7 mouse cellular contexts compared by ENCODE assay signal in genomic region chr13:100594041-100594792, GRCm38 (mm10). TPM values are rescaled to one million over a fixed set of nuclear protein-coding genes. Genes with fewer than 3 reads are reported as not detected.
DNase-seq lines count a peak whose midpoint lies in the region; ATAC-seq lines count a peak whose summit lies in the region.

No protein-coding gene starts in this region.

- ATAC-seq in heart, embryonic 12.5 days (ENCODE audit: insufficient number of reproducible peaks, low FRiP score), result peak; percentile 57; the same call in 1 of the 2 replicates
- peak; percentile 52 for ATAC-seq in kidney, embryonic 14.5 days (ENCODE audit: low FRiP score, low TSS enrichment)
- peak; percentile 49 for ATAC-seq in lung, embryonic 16.5 days (ENCODE audit: low read depth)

- 0 out of 2 replicates have a peak, but pooled peaks cover 3% of the 10 kb centered on the region for H3K36me3 ChIP-seq in heart, embryonic 12.5 days
- H3K36me3 ChIP-seq in kidney, embryonic 14.5 days (ENCODE audit: control insufficient read depth, insufficient read depth, low read length), result no peaks in the 10 kb centered on the region; the same call in 1 of the 2 replicates
- no peaks in the 10 kb centered on the region for H3K36me3 ChIP-seq in lung, embryonic 16.5 days (ENCODE audit: control insufficient read depth, insufficient read depth, low read length)

- DNase-seq in spleen, adult 18-20 months, result peak; percentile 32 to 39
- DNase-seq in spleen, adult 12 weeks (ENCODE audit: low spot score), result no peak
- peak; percentile 48 to 50 for DNase-seq in cerebellum, postnatal 14 days
- peak; percentile 30 for DNase-seq in retina, postnatal 7 days (ENCODE audit: low read depth, low spot score)

- H3K27me3 ChIP-seq in heart, embryonic 12.5 days (replicated peaks), result no peaks in the 10 kb centered on the region
- no peaks in the 10 kb centered on the region for H3K27me3 ChIP-seq in kidney, embryonic 14.5 days (ENCODE audit: control insufficient read depth, insufficient read depth, low read length)
- H3K27me3 ChIP-seq in lung, embryonic 16.5 days (ENCODE audit: control insufficient read depth, insufficient read depth, low read depth, low read length), result no peaks in the 10 kb centered on the region

- H3K4me3 ChIP-seq in heart, embryonic 12.5 days, result peak overlapping the region; percentile 7; the same call in 1 of the 2 replicates
- H3K4me3 ChIP-seq in kidney, embryonic 14.5 days (ENCODE audit: low read length), result no peak overlapping the region
- H3K4me3 ChIP-seq in lung, embryonic 16.5 days (ENCODE audit: low read length), result peak overlapping the region; percentile 3; the same call in 1 of the 2 replicates

- no peak overlapping the region for H3K9ac ChIP-seq in heart, embryonic 12.5 days
- no peak overlapping the region for H3K9ac ChIP-seq in kidney, embryonic 14.5 days (ENCODE audit: low read depth, low read length)
- peak overlapping the region; percentile 32; the same call in 1 of the 2 replicates for H3K9ac ChIP-seq in lung, embryonic 16.5 days (ENCODE audit: low read length)

- no peak overlapping the region for H3K27ac ChIP-seq in heart, embryonic 12.5 days (ENCODE audit: poor library complexity, severe bottlenecking)
- H3K27ac ChIP-seq in kidney, embryonic 14.5 days (ENCODE audit: low read depth, low read length), result no peak overlapping the region
- peak overlapping the region; percentile 41 for H3K27ac ChIP-seq in lung, embryonic 16.5 days (ENCODE audit: low read length)

- H3K4me1 ChIP-seq in heart, embryonic 12.5 days (replicated peaks), result no peaks in the 10 kb centered on the region
- no peaks in the 10 kb centered on the region for H3K4me1 ChIP-seq in kidney, embryonic 14.5 days (ENCODE audit: control insufficient read depth, insufficient read depth, low read length)
- no peaks in the 10 kb centered on the region for H3K4me1 ChIP-seq in lung, embryonic 16.5 days (replicated peaks; ENCODE audit: control insufficient read depth, insufficient read depth, low read length)

- H3K9me3 ChIP-seq in heart, embryonic 12.5 days (replicated peaks), result no peaks in the 10 kb centered on the region
- no peaks in the 10 kb centered on the region for H3K9me3 ChIP-seq in kidney, embryonic 14.5 days (ENCODE audit: control insufficient read depth, low read length)
- H3K9me3 ChIP-seq in lung, embryonic 16.5 days (ENCODE audit: control insufficient read depth, low read length), result no peaks in the 10 kb centered on the region

- WGBS in heart, embryonic 12.5 days, result 59% methylated on average over 12 of the region's 17 CpGs
- 71% methylated on average over 11 of the region's 17 CpGs for WGBS in kidney, embryonic 14.5 days
- WGBS in lung, embryonic 16.5 days, result 55% methylated on average over 11 of the region's 17 CpGs

- H3K4me2 ChIP-seq in heart, embryonic 12.5 days, result no peak overlapping the region
- H3K4me2 ChIP-seq in kidney, embryonic 14.5 days (replicated peaks; ENCODE audit: low read depth, low read length), result no peak overlapping the region
- H3K4me2 ChIP-seq in lung, embryonic 16.5 days (ENCODE audit: low read depth, low read length), result peak overlapping the region; percentile 33

RNA-seq across cellular contexts. Expression of gene Marveld2, which starts 22.6 kb away (rescaled TPM):
- polyA plus RNA-seq in heart, embryonic 12.5 days (2016; fragmentation: Nextera tagmentation; extraction: Ambion mirVana), result 3.6 and 4.4 TPM in 2 replicates
- polyA plus RNA-seq in kidney, embryonic 14.5 days (2014; fragmentation: Nextera tagmentation; extraction: Ambion mirVana), result 12.1 and 18.3 TPM in 2 replicates
- polyA plus RNA-seq in lung, embryonic 16.5 days (2015; fragmentation: Nextera tagmentation; extraction: Ambion mirVana), result 12.0 TPM in 2 replicates

RNA-seq across cellular contexts. Expression of gene Ocln, which starts 41.7 kb away (rescaled TPM):
- polyA plus RNA-seq in heart, embryonic 12.5 days (2016; fragmentation: Nextera tagmentation; extraction: Ambion mirVana), result 1.5 and 1.6 TPM in 2 replicates
- polyA plus RNA-seq in kidney, embryonic 14.5 days (2014; fragmentation: Nextera tagmentation; extraction: Ambion mirVana), result 15.8 and 32.7 TPM in 2 replicates
- polyA plus RNA-seq in lung, embryonic 16.5 days (2015; fragmentation: Nextera tagmentation; extraction: Ambion mirVana), result 38.5 and 38.8 TPM in 2 replicates

RNA-seq across cellular contexts. Expression of gene Ak6, which starts 56.6 kb away (rescaled TPM):
- 216 and 219 TPM in 2 replicates for polyA plus RNA-seq in heart, embryonic 12.5 days (2016; fragmentation: Nextera tagmentation; extraction: Ambion mirVana)
- polyA plus RNA-seq in kidney, embryonic 14.5 days (2014; fragmentation: Nextera tagmentation; extraction: Ambion mirVana), result 316 and 390 TPM in 2 replicates
- polyA plus RNA-seq in lung, embryonic 16.5 days (2015; fragmentation: Nextera tagmentation; extraction: Ambion mirVana), result 257 TPM in 2 replicates

RNA-seq across cellular contexts. Expression of gene Rad17, which starts 56.6 kb away (rescaled TPM):
- polyA plus RNA-seq in heart, embryonic 12.5 days (2016; fragmentation: Nextera tagmentation; extraction: Ambion mirVana), result 27.3 and 28.7 TPM in 2 replicates
- polyA plus RNA-seq in kidney, embryonic 14.5 days (2014; fragmentation: Nextera tagmentation; extraction: Ambion mirVana), result 22.2 and 26.3 TPM in 2 replicates
- 21.4 and 22.4 TPM in 2 replicates for polyA plus RNA-seq in lung, embryonic 16.5 days (2015; fragmentation: Nextera tagmentation; extraction: Ambion mirVana)

RNA-seq across cellular contexts. Expression of gene Taf9, which starts 57.2 kb away (rescaled TPM):
- polyA plus RNA-seq in heart, embryonic 12.5 days (2016; fragmentation: Nextera tagmentation; extraction: Ambion mirVana), result 9.7 and 11.3 TPM in 2 replicates
- polyA plus RNA-seq in kidney, embryonic 14.5 days (2014; fragmentation: Nextera tagmentation; extraction: Ambion mirVana), result 16.7 and 20.4 TPM in 2 replicates
- 13.6 and 17.4 TPM in 2 replicates for polyA plus RNA-seq in lung, embryonic 16.5 days (2015; fragmentation: Nextera tagmentation; extraction: Ambion mirVana)
